Mouse (Mus musculus): ENCODE measurements around the gene Agpat2. TPM values are rescaled to one million over a fixed set of nuclear protein-coding genes. Genes with fewer than 3 reads are reported as not detected.
A peak's percentile ranks its signal among the peaks of the same experiment; 100 is the strongest.

The Agpat2 gene
- total and polyA plus RNA-seq, 2 experiments from 2014 or later = 8.2 to 13.9 TPM

GRCm38 (mm10) chr2:26586294-26587043 is 17.7 kb downstream of the Agpat2 start, which contains the start of gene Gm20532:
TSS of gene Gm20532 (plus strand) at chr2:26586639.
- WGBS = under 1% methylated on average over 58 of the region's 65 CpGs
- peak within 1 kb of the TSS; percentile 48; the same call in 1 of the 2 replicates for H3K27ac ChIP-seq
- DNase-seq (ENCODE audit: low spot score) = peak; percentile 72

GRCm38 (mm10) chr2:26585713-26586112 is 18.5 kb downstream of the Agpat2 start:
- Histone ChIP-seq H3K4me1 (ENCODE audit: insufficient read depth, low read length) (no peaks in the 10 kb centered on the region), H3K27me3 (ENCODE audit: insufficient read depth, low read length) (no peaks in the 10 kb centered on the region), H3K27ac (peak overlapping the region; percentile 48; the same call in 1 of the 2 replicates), H3K4me2 (ENCODE audit: low read depth, low read length) (no peak overlapping the region), H3K4me3 (ENCODE audit: low read length) (peak overlapping the region; percentile 13; the same call in 1 of the 2 replicates), H3K9me3 (ENCODE audit: low read length) (no peaks in the 10 kb centered on the region), H3K36me3 (ENCODE audit: insufficient read depth, low read length) (no peaks in the 10 kb centered on the region), H3K9ac (replicated peaks; ENCODE audit: low read length) (peak overlapping the region; percentile 33; the same call in 1 of the 2 replicates)
- TF ChIP-seq CTCF (IDR thresholded peaks at IDR 0.05; ENCODE audit: low read depth) = no peak; the same call in 1 of the 2 replicates
- peak; percentile 59 for DNase-seq (ENCODE audit: low spot score)
- 0 out of 2 replicates have a peak, but pooled peaks have one; percentile 5 for ATAC-seq
- 55% methylated on average over 6 of the region's 6 CpGs for WGBS

More at GRCm38 (mm10) chr2:26586294-26587043, 17.7 kb downstream of the Agpat2 start, which contains the start of gene Gm20532:
- Histone ChIP-seq H3K4me2 (ENCODE audit: low read depth, low read length) (peak within 1 kb of the TSS; percentile 74), H3K9me3 (ENCODE audit: low read length) (no peaks in the 10 kb centered on the region), H3K36me3 (ENCODE audit: insufficient read depth, low read length) (no peaks in the 10 kb centered on the region), H3K9ac (replicated peaks; ENCODE audit: low read length) (peak within 1 kb of the TSS; percentile 62), H3K4me1 (ENCODE audit: insufficient read depth, low read length) (no peaks in the 10 kb centered on the region), H3K4me3 (ENCODE audit: low read length) (peak within 1 kb of the TSS; percentile 56), H3K27me3 (ENCODE audit: insufficient read depth, low read length) (no peaks in the 10 kb centered on the region)
- TF ChIP-seq CTCF (IDR thresholded peaks at IDR 0.05; ENCODE audit: low read depth) = peak; percentile 72
- peak; percentile 82 for ATAC-seq

GRCm38 (mm10) chr2:26583640-26584039 is 20.6 kb downstream of the Agpat2 start:
- DNase-seq (ENCODE audit: low spot score) (no peak), ATAC-seq (no peak)
- no peaks in the 10 kb centered on the region for H3K9me3 ChIP-seq (ENCODE audit: low read length)
- H3K36me3 ChIP-seq (ENCODE audit: insufficient read depth, low read length) = no peaks in the 10 kb centered on the region
- 0 out of 2 replicates have a peak overlapping the region, but pooled peaks have one; percentile 4 for H3K9ac ChIP-seq (replicated peaks; ENCODE audit: low read length)
- H3K27me3 ChIP-seq (ENCODE audit: insufficient read depth, low read length) = no peaks in the 10 kb centered on the region
- 79% methylated on average over 11 of the region's 11 CpGs for WGBS
- no peak overlapping the region for H3K4me2 ChIP-seq (ENCODE audit: low read depth, low read length)
- peak overlapping the region; percentile 23; the same call in 1 of the 2 replicates for H3K27ac ChIP-seq
- TF ChIP-seq CTCF (IDR thresholded peaks at IDR 0.05; ENCODE audit: low read depth) = no peak
- H3K4me3 ChIP-seq (ENCODE audit: low read length) = peak overlapping the region; percentile 3; the same call in 1 of the 2 replicates
- H3K4me1 ChIP-seq (ENCODE audit: insufficient read depth, low read length) = no peaks in the 10 kb centered on the region

- Histone ChIP-seq H3K27ac (peak overlapping the region; percentile 8; the same call in 1 of the 2 replicates), H3K4me2 (ENCODE audit: low read depth, low read length) (no peak overlapping the region)
- TF ChIP-seq CTCF (IDR thresholded peaks at IDR 0.05; ENCODE audit: low read depth) = no peak
Measured at GRCm38 (mm10) chr2:26582741-26583140, 21.5 kb downstream of the Agpat2 start.

GRCm38 (mm10) chr2:26582203-26582602 is 22.0 kb downstream of the Agpat2 start:
- H3K27me3 ChIP-seq (ENCODE audit: insufficient read depth, low read length) = no peaks in the 10 kb centered on the region

More at GRCm38 (mm10) chr2:26582741-26583140, 21.5 kb downstream of the Agpat2 start:
- Histone ChIP-seq H3K4me3 (ENCODE audit: low read length) (no peak overlapping the region), H3K9me3 (ENCODE audit: low read length) (no peaks in the 10 kb centered on the region), H3K4me1 (ENCODE audit: insufficient read depth, low read length) (0 out of 2 replicates have a peak, but pooled peaks cover 4% of the 10 kb centered on the region), H3K36me3 (ENCODE audit: insufficient read depth, low read length) (no peaks in the 10 kb centered on the region), H3K9ac (replicated peaks; ENCODE audit: low read length) (no peak overlapping the region), H3K27me3 (ENCODE audit: insufficient read depth, low read length) (no peaks in the 10 kb centered on the region)
- no peak for ATAC-seq
- 62% methylated on average over 7 of the region's 7 CpGs for WGBS
- DNase-seq (ENCODE audit: low spot score) = no peak

GRCm38 (mm10) chr2:26580751-26581150 is 23.5 kb downstream of the Agpat2 start:
- H3K27ac ChIP-seq = no peak overlapping the region
- WGBS = 95% methylated on average over 5 of the region's 5 CpGs
- no peak for DNase-seq (ENCODE audit: low spot score)

More at GRCm38 (mm10) chr2:26582203-26582602, 22.0 kb downstream of the Agpat2 start:
- no peak overlapping the region for H3K4me3 ChIP-seq (ENCODE audit: low read length)
- DNase-seq (ENCODE audit: low spot score) = no peak
- H3K9ac ChIP-seq (replicated peaks; ENCODE audit: low read length) = no peak overlapping the region
- no peak for TF ChIP-seq CTCF (IDR thresholded peaks at IDR 0.05; ENCODE audit: low read depth)
- H3K27ac ChIP-seq = 0 out of 2 replicates have a peak overlapping the region, but pooled peaks have one; percentile 8
- no peaks in the 10 kb centered on the region for H3K36me3 ChIP-seq (ENCODE audit: insufficient read depth, low read length)
- ATAC-seq = no peak
- no peak overlapping the region for H3K4me2 ChIP-seq (ENCODE audit: low read depth, low read length)
- no peaks in the 10 kb centered on the region for H3K9me3 ChIP-seq (ENCODE audit: low read length)
- 0 out of 2 replicates have a peak, but pooled peaks cover 4% of the 10 kb centered on the region for H3K4me1 ChIP-seq (ENCODE audit: insufficient read depth, low read length)
- 61% methylated on average over 2 of the region's 2 CpGs for WGBS

More at GRCm38 (mm10) chr2:26580751-26581150, 23.5 kb downstream of the Agpat2 start:
- Histone ChIP-seq H3K4me1 (ENCODE audit: insufficient read depth, low read length) (0 out of 2 replicates have a peak, but pooled peaks cover 4% of the 10 kb centered on the region), H3K4me3 (ENCODE audit: low read length) (no peak overlapping the region), H3K9me3 (ENCODE audit: low read length) (no peaks in the 10 kb centered on the region), H3K27me3 (ENCODE audit: insufficient read depth, low read length) (no peaks in the 10 kb centered on the region), H3K36me3 (ENCODE audit: insufficient read depth, low read length) (no peaks in the 10 kb centered on the region), H3K4me2 (ENCODE audit: low read depth, low read length) (no peak overlapping the region), H3K9ac (replicated peaks; ENCODE audit: low read length) (no peak overlapping the region)
- no peak for TF ChIP-seq CTCF (IDR thresholded peaks at IDR 0.05; ENCODE audit: low read depth)
- ATAC-seq = no peak

All from hindbrain, postnatal 0 days (tissue).